Mouse (Mus musculus) liver, postnatal 0 days (tissue): ENCODE measurements at regions not wholly inside any gene's neighbourhood (a gene's known extent, or its start where the extent isn't known, plus 50 kb on each side); places are given as distances from the start of the nearest gene placed in this dataset.

Experiments used
- ATAC-seq: fragments of 200-750 bp; cut with Nextera tagmentation; 2 replicates; pipeline ENCODE4 v1.8.0; 2017; ENCODE audit warnings: mild to moderate bottlenecking, moderate library complexity
- DNase-seq: peaks from one replicate; pipeline ENCODE4 v3.0.0-alpha.2; 2016
- H3K27ac ChIP-seq: fragments of 300-500 bp; sonication (generic); 2 replicates; pipeline ENCODE4 v1.5.1; 2014; ENCODE audit warnings: antibody characterized with exemption, moderate library complexity, mild to moderate bottlenecking, low read depth
- H3K27me3 ChIP-seq: fragments of 300-500 bp; sonication (generic); 2 replicates; pipeline ENCODE4 v1.6.1; 2014; ENCODE audit warnings: low read length, control low read depth, mixed read lengths; ENCODE audit not compliant: insufficient read depth
- H3K36me3 ChIP-seq: fragments of 300-500 bp; sonication (generic); replicated peaks from 2 replicates; pipeline ENCODE4 v1.6.1; 2014; ENCODE audit warnings: mild to moderate bottlenecking, control low read depth, low read length, moderate library complexity, mixed read lengths; ENCODE audit not compliant: insufficient read depth
- H3K4me1 ChIP-seq: fragments of 300-500 bp; sonication (generic); 2 replicates; pipeline ENCODE4 v1.6.1; 2014; ENCODE audit warnings: antibody characterized with exemption, mild to moderate bottlenecking, control low read depth; ENCODE audit not compliant: insufficient read depth
- H3K4me2 ChIP-seq: fragments of 300-500 bp; sonication (generic); 2 replicates; pipeline ENCODE4 v1.6.1; 2014; ENCODE audit warnings: low read depth, mild to moderate bottlenecking, low read length, moderate library complexity, mixed read lengths
- H3K4me3 ChIP-seq: fragments of 300-500 bp; sonication (generic); 2 replicates; pipeline ENCODE4 v1.5.1; 2014; ENCODE audit warnings: low read depth, low read length
- H3K9ac ChIP-seq: fragments of 300-500 bp; sonication (generic); replicated peaks from 2 replicates; pipeline ENCODE4 v1.6.1; 2014; ENCODE audit warnings: mild to moderate bottlenecking, moderate library complexity
- H3K9me3 ChIP-seq: fragments of 300-500 bp; sonication (generic); 2 replicates; pipeline ENCODE4 v1.6.1; 2016; ENCODE audit warnings: mild to moderate bottlenecking, control low read depth, low read length, mixed read lengths
- CTCF ChIP-seq: sonication (generic); IDR thresholded peaks from 2 replicates; pipeline ENCODE4 v1.5.1; 2016; ENCODE audit warnings: antibody characterized with exemption, low read depth
- EP300 ChIP-seq: IDR thresholded peaks from 2 replicates; pipeline ENCODE4 v1.6.1; 2016; ENCODE audit warnings: antibody characterized with exemption, low read depth, mild to moderate bottlenecking
- WGBS: fragments of 180-500 bp; shearing (Covaris S2); extraction: QIAGEN DNeasy Blood & Tissue Kit; methylation state at CpG from one replicate; pipeline ENCODE4 v1.1.7; 2014; ENCODE audit not compliant: insufficient replicate concordance; 5-methylcytosine and 5-hydroxymethylcytosine counted together

DNA sequence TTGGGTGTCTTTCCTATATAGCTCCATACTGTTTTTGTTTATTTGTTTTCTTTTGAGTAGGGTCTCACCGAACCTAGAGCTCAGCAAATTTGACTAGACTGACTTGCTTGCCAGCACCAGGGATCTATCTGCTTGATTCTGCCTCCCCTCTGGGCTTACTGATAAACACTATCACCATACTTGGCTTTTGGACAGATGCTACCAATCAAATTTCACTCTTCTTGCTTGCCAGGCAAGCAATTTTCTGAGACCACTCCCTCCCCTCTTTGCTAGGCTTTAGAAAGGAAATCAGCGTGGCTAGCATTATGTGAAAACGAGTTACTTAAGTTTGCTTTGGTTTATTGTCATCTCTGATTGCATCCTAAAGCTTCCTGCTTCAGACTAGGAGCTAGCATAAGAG, 75.1 kb upstream of the Krr1 start:
- TF ChIP-seq CTCF (no peak), EP300 (no peak)
- H3K36me3 ChIP-seq: no peaks in the 10 kb centered on the region
- no peaks in the 10 kb centered on the region for H3K4me1 ChIP-seq
- no peak overlapping the region for H3K27ac ChIP-seq
- H3K27me3 ChIP-seq: no peaks in the 10 kb centered on the region
- no peak for ATAC-seq
- H3K9ac ChIP-seq: no peak overlapping the region
- no peak for DNase-seq
- H3K9me3 ChIP-seq: no peaks in the 10 kb centered on the region
- H3K4me3 ChIP-seq: no peak overlapping the region
- WGBS: 29% methylated on average over 3 of the region's 3 CpGs
- no peak overlapping the region for H3K4me2 ChIP-seq

DNA sequence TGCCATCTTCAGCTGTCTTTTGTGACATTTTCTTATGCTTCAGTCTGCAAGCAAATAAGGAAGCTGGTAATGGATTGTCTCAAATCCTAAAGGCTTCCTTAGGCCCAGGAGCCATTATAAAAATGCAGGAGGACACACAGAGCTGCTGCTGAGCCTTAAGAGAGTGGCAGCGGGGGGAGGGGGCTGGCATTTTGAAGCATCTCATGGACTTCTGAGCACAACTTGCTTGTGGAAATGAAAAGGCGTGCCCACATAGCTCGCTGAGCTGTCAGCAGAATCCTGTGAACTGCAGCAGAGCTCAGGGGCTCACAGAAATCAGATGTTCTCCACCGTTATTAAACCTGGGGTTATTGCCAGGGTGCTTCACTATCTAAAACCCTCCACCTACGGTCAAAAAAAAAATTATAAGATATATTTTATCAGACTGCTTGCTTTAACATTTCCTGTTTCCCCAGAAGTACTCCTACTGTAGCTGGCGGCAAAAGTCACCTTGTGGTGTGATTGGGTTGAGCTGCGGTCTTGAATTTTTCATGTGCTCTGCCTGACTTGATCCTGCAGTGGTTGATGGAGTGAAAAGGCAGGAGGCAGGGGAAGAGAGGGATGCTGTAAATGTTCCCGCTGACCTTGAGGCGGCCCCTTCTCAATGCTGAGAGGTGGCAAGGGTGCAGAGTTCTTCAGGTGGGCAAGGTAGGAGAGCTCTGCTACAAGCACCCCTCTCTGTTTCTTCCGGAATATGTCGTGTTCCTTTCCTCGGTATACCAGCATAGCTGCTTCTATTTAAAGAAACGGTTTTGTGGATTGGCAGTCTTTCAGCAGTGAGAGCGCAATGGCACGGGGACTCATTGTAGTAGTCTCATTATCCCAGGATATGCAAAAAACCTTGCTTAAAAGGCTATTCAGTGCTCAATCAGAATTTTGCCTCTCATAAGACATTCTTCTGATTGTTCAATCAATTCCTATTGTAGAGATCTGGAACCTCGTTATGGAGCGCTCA, 71.4 kb upstream of the Krr1 start:
- Histone ChIP-seq H3K9ac (no peak overlapping the region), H3K4me1 (no peaks in the 10 kb centered on the region), H3K36me3 (no peaks in the 10 kb centered on the region), H3K4me3 (no peak overlapping the region), H3K27me3 (no peaks in the 10 kb centered on the region), H3K27ac (no peak overlapping the region), H3K9me3 (no peaks in the 10 kb centered on the region), H3K4me2 (no peak overlapping the region)
- DNase-seq: no peak
- WGBS: 73% methylated on average over 17 of the region's 17 CpGs
- ATAC-seq: no peak
- no peak for TF ChIP-seq EP300
- TF ChIP-seq CTCF: no peak

DNA sequence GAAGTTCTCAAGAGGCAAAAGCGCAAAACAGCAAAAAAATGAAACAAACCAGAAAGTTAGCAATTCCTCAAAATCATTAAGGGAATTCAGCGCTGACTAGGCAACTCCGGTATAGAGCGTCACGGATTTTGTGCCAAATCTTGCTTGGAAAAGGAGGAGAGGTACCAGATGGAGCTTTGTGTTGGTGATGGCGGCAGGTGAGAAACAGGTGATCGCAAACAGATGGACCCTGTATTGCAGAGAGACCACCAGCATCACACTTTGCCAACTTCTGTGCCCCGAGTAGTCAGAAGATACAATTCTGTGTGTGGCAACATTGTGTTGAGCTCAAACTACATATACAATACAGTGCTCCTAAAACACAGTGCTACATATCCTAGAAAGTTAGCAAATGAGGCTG, 68.5 kb upstream of the Krr1 start:
- Histone ChIP-seq H3K9me3 (no peaks in the 10 kb centered on the region), H3K27ac (no peak overlapping the region), H3K4me3 (no peak overlapping the region), H3K9ac (no peak overlapping the region), H3K27me3 (no peaks in the 10 kb centered on the region), H3K4me2 (no peak overlapping the region), H3K36me3 (no peaks in the 10 kb centered on the region), H3K4me1 (no peaks in the 10 kb centered on the region)
- no peak for ATAC-seq
- TF ChIP-seq CTCF (no peak), EP300 (no peak)
- 89% methylated on average over 8 of the region's 8 CpGs for WGBS
- no peak for DNase-seq

DNA sequence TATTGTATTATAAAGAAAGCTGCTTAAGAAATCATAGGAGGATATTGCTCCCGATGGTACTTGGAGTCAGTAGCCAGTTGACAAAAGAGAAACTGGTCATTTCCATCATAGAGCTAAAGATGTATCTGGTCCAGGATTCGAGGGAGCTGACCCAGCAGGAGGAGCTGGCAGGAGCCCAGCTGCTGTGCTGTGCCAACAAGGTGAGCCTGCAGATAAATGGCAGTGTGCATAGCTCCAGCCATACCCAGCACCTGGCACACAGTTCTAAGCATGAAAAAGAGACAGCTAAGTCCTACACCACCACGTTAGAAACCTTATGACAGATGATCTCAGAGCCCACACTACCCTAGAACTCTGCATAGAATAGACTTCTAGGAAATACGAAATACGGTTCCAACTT, 64.6 kb upstream of the Krr1 start:
- Histone ChIP-seq H3K4me3 (no peak overlapping the region), H3K9ac (no peak overlapping the region), H3K4me2 (no peak overlapping the region), H3K27ac (no peak overlapping the region), H3K4me1 (no peaks in the 10 kb centered on the region), H3K36me3 (no peaks in the 10 kb centered on the region), H3K9me3 (no peaks in the 10 kb centered on the region), H3K27me3 (no peaks in the 10 kb centered on the region)
- no peak for TF ChIP-seq EP300
- no peak for TF ChIP-seq CTCF
- WGBS: 72% methylated on average over 5 of the region's 5 CpGs
- ATAC-seq: no peak
- no peak for DNase-seq

DNA sequence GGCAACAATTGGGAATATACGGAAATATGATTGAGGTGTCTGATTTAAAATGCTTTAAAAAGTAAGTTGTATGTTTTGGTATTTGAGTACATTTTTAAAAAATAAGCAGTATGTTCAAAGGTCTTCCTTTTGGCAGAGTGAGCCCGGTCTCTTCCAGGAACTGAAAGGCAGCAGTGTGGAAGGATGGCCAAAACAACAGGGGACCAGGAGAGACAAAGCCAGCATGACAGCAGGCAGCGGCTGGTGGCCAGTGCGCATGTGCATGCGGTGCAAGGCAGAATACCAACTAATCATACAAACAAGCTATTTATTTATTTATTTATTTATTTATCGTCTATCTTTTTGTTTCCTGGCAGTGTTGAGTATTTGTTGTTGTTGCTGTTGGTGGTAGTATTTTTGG, 59.9 kb upstream of the Krr1 start:
- no peak for ATAC-seq
- Histone ChIP-seq H3K4me1 (no peaks in the 10 kb centered on the region), H3K27me3 (no peaks in the 10 kb centered on the region), H3K4me3 (no peak overlapping the region), H3K9me3 (no peaks in the 10 kb centered on the region), H3K27ac (no peak overlapping the region), H3K9ac (no peak overlapping the region), H3K4me2 (no peak overlapping the region), H3K36me3 (no peaks in the 10 kb centered on the region)
- WGBS: 92% methylated on average over 6 of the region's 6 CpGs
- no peak for DNase-seq
- no peak for TF ChIP-seq CTCF

DNA sequence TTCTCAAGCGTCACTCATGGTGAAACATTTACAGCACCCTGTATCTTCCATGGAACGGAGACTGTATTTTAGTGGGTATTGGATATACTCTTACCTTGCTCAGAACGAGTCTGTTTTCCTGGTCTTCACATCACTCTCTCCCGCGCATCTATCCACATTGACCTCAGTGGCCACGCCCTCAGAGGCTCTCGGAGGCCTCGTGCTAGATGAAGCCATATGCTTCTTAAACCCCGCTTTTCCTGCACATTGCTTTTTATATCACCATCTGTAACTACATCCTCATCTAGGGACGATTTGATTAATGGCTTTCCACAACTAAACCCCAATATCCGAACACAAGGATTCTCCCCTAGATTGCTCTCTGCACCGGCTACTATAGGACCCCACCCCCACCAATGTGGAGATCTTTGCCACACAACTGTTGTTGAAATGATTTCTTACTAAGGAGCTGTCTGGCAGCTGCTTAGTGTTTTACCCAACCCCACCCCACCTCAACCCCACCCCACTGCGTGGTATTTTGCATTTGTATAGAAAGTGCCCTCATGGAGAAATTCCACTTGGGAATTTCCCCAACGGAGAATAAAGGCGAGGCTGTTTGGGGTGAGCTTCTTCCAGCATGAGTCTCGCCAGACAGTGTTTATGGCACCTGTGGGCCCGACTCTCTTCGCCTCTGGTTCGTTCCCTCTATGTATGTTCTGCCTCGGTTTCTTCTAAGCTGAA, 59.2 kb upstream of the Krr1 start:
- Histone ChIP-seq H3K4me3 (no peak overlapping the region), H3K27ac (no peak overlapping the region), H3K4me1 (no peaks in the 10 kb centered on the region), H3K27me3 (no peaks in the 10 kb centered on the region), H3K9ac (no peak overlapping the region), H3K4me2 (no peak overlapping the region), H3K36me3 (no peaks in the 10 kb centered on the region), H3K9me3 (no peaks in the 10 kb centered on the region)
- WGBS: 84% methylated on average over 20 of the region's 20 CpGs
- ATAC-seq (no peak), DNase-seq (no peak)
- no peak for TF ChIP-seq CTCF
- TF ChIP-seq EP300: no peak
